ENCODE assay signal across 21 mouse cellular contexts in genomic region chr4:62322684-62323083, GRCm38 (mm10). TPM values are rescaled to one million over a fixed set of nuclear protein-coding genes. Genes with fewer than 3 reads are reported as not detected.
DNase-seq lines count a peak whose midpoint lies in the region; ATAC-seq and TF ChIP-seq lines count a peak whose summit lies in the region.
"Had no signal": no experiment of that assay in that cellular context is flagged by ENCODE, and none has a peak within 500 bp of the region (broad histone marks: within the 10 kb centered on the region; RNA-seq: fewer than 3 reads in every experiment).

No protein-coding gene starts in this region.

- no peak for TF ChIP-seq EP300 in MEL (IDR thresholded peaks at IDR 0.05; ENCODE audit: low read depth in 1 of 2, low read length in 2 of 2)
- no peak for TF ChIP-seq EP300 in liver, postnatal 0 days (IDR thresholded peaks at IDR 0.05; ENCODE audit: low read depth)

- H3K27ac ChIP-seq in MEL (ENCODE audit: control insufficient read depth, low read depth, low read length): no peak overlapping the region
- peak overlapping the region; percentile 37; the same call in 1 of the 2 replicates for H3K27ac ChIP-seq in liver, postnatal 0 days (ENCODE audit: low read depth)
- H3K27ac ChIP-seq: embryonic facial prominence, embryonic 15.5 days; heart, embryonic 15.5 days; hindbrain, embryonic 14.5 days; midbrain, embryonic 10.5 days; stomach, embryonic 15.5 days had no signal

- DNase-seq in layer of hippocampus, adult 11-12 months (ENCODE audit: low spot score): peak; percentile 41
- no peak for DNase-seq in layer of hippocampus, adult 8-10 months (ENCODE audit: low spot score in 2 of 2)
- DNase-seq in 416B (ENCODE audit: low read depth): peak; percentile 63
- DNase-seq in MEL (ENCODE audit: low read depth, low spot score): peak; percentile 34
- peak; percentile 33 for DNase-seq in liver, postnatal 0 days
- DNase-seq in MN1 (ENCODE audit: low spot score): no peak
- no peak for DNase-seq in cerebellum, postnatal 36 days
- DNase-seq in right cerebral cortex, postnatal 10 days (ENCODE audit: low spot score in 2 of 2): no peak
- DNase-seq: adrenal gland, postnatal 25 days; cerebellum, adult 11-12 months; gastrocnemius, postnatal 36 days; kidney, adult 11 months; kidney, postnatal 4 days; lung, adult 2 months; right cerebral cortex, postnatal 25 days had no signal

- 52% methylated on average over 3 of the region's 3 CpGs for WGBS in liver, postnatal 0 days (ENCODE audit: insufficient replicate concordance)

- H3K9ac ChIP-seq in MEL (ENCODE audit: control insufficient read depth, low read depth, low read length, poor library complexity, severe bottlenecking): no peak overlapping the region
- no peak overlapping the region for H3K9ac ChIP-seq in liver, postnatal 0 days (replicated peaks)
- H3K9ac ChIP-seq: embryonic facial prominence, embryonic 15.5 days; heart, embryonic 15.5 days; hindbrain, embryonic 14.5 days; stomach, embryonic 15.5 days had no signal

- peaks cover 5 to 11% of the 10 kb centered on the region in 2 experiments for H3K36me3 ChIP-seq in MEL (ENCODE audit: control insufficient read depth in 1 of 2, insufficient read depth in 2 of 2, low read length in 2 of 2)
- peaks cover 89% of the 10 kb centered on the region for H3K36me3 ChIP-seq in liver, postnatal 0 days (replicated peaks; ENCODE audit: insufficient read depth, low read length)

- no peak for TF ChIP-seq POLR2A in MEL (IDR thresholded peaks at IDR 0.05; ENCODE audit: control insufficient read depth in 1 of 2, insufficient read depth in 1 of 2, low read depth in 1 of 2, low read length in 2 of 2, poor library complexity in 1 of 2)

- no peaks in the 10 kb centered on the region for H3K4me1 ChIP-seq in MEL (ENCODE audit: control insufficient read depth in 1 of 2, insufficient read depth in 2 of 2, low read length in 2 of 2)
- H3K4me1 ChIP-seq in liver, postnatal 0 days (ENCODE audit: insufficient read depth): no peaks in the 10 kb centered on the region
- H3K4me1 ChIP-seq: embryonic facial prominence, embryonic 15.5 days; heart, embryonic 15.5 days; midbrain, embryonic 10.5 days; stomach, embryonic 15.5 days had no signal

- no peak overlapping the region for H3K4me2 ChIP-seq in liver, postnatal 0 days (ENCODE audit: low read depth, low read length)
- H3K4me2 ChIP-seq: embryonic facial prominence, embryonic 15.5 days; heart, embryonic 15.5 days; hindbrain, embryonic 14.5 days; stomach, embryonic 15.5 days had no signal

- no peaks in the 10 kb centered on the region for H3K27me3 ChIP-seq in MEL (ENCODE audit: control insufficient read depth in 1 of 2, insufficient read depth in 2 of 2, low read length in 2 of 2)
- H3K27me3 ChIP-seq in liver, postnatal 0 days (ENCODE audit: insufficient read depth, low read length): no peaks in the 10 kb centered on the region
- H3K27me3 ChIP-seq: embryonic facial prominence, embryonic 15.5 days; heart, embryonic 15.5 days; stomach, embryonic 15.5 days had no signal

- H3K9me3 ChIP-seq in MEL (replicated peaks; ENCODE audit: insufficient read depth, low read length): no peaks in the 10 kb centered on the region
- no peaks in the 10 kb centered on the region for H3K9me3 ChIP-seq in liver, postnatal 0 days (ENCODE audit: low read length)
- H3K9me3 ChIP-seq: embryonic facial prominence, embryonic 15.5 days; heart, embryonic 15.5 days; midbrain, embryonic 10.5 days; stomach, embryonic 15.5 days had no signal

- TF ChIP-seq CTCF in MEL (IDR thresholded peaks at IDR 0.05 in 2 of 3, conservative IDR thresholded peaks at IDR 0.05 in 1 of 3; ENCODE audit: control insufficient read depth in 1 of 3, insufficient read depth in 1 of 3, low read depth in 2 of 3, low read length in 3 of 3, poor library complexity in 1 of 3, severe bottlenecking in 1 of 3): no peak
- no peak for TF ChIP-seq CTCF in liver, postnatal 0 days (IDR thresholded peaks at IDR 0.05; ENCODE audit: low read depth)

- no peak for TF ChIP-seq RAD21 in MEL (IDR thresholded peaks at IDR 0.05; ENCODE audit: low read depth, low read length)

- peak; percentile 31; the same call in 1 of the 2 replicates for ATAC-seq in liver, postnatal 0 days
- ATAC-seq: activated CD4-positive, CD25-positive, alpha-beta regulatory T cell, adult 4 months had no signal

- H3K4me3 ChIP-seq in MEL (ENCODE audit: control insufficient read depth in 1 of 2, insufficient read depth in 1 of 2, low read depth in 2 of 2, low read length in 2 of 2): no peak overlapping the region
- no peak overlapping the region for H3K4me3 ChIP-seq in liver, postnatal 0 days (ENCODE audit: low read depth, low read length)
- H3K4me3 ChIP-seq: embryonic facial prominence, embryonic 15.5 days; heart, embryonic 15.5 days; midbrain, embryonic 10.5 days; stomach, embryonic 15.5 days had no signal

- H3K79me2 ChIP-seq in MEL (ENCODE audit: control insufficient read depth, insufficient read depth, low read length, poor library complexity): no peaks in the 10 kb centered on the region

TF ChIP-seq in MEL, 35 proteins besides CTCF, POLR2A, EP300 and RAD21:
- TF ChIP-seq ZC3H11A (IDR thresholded peaks at IDR 0.05; ENCODE audit: low read depth, low read length): no peak
- TF ChIP-seq POLR2AphosphoS5 (IDR thresholded peaks at IDR 0.05; ENCODE audit: borderline replicate concordance, low read depth, low read length): no peak
- no peak for TF ChIP-seq MAFK (IDR thresholded peaks at IDR 0.05; ENCODE audit: borderline replicate concordance, low read depth, low read length)
- no peak for TF ChIP-seq ZMIZ1 (IDR thresholded peaks at IDR 0.05; ENCODE audit: low read depth, low read length)
- no peak for TF ChIP-seq NELFE (IDR thresholded peaks at IDR 0.05; ENCODE audit: low read depth, low read length)
- TF ChIP-seq NRF1 (IDR thresholded peaks at IDR 0.05; ENCODE audit: insufficient read depth, low read depth, low read length, poor library complexity, severe bottlenecking): no peak
- no peak for TF ChIP-seq USF2 (IDR thresholded peaks at IDR 0.05; ENCODE audit: borderline replicate concordance in 1 of 2, insufficient read depth in 1 of 2, low read depth in 1 of 2, low read length in 2 of 2)

RNA-seq across cellular contexts. Expression of gene Fkbp15, which starts 37.7 kb away (rescaled TPM):
- 10 to 100 TPM; 40.7 to 49.8 (median 46.1) TPM for total RNA-seq in layer of hippocampus, adult 8-10 months (2022)
- total RNA-seq in MEL (2012; rRNA removed): 21.1 and 23.3 TPM in 2 replicates
- 10 to 100 TPM in 1 of 2 experiments, not detected in 1; 26.5 TPM for polyA plus RNA-seq in MEL (2012; ENCODE audit: insufficient read depth in 1 of 2, insufficient read length in 2 of 2, low read depth in 1 of 2, low replicate concordance in 2 of 2, missing spikeins in 1 of 2)
- polyA plus RNA-seq in liver, postnatal 0 days (2015; fragmentation: Nextera tagmentation; extraction: Ambion mirVana): 11.7 and 13.3 TPM in 2 replicates

RNA-seq across cellular contexts. Expression of gene Slc31a1, which starts 37.8 kb away (rescaled TPM):
- total RNA-seq in layer of hippocampus, adult 8-10 months (2022): 10 to 100 TPM; 11.1 to 14.0 (median 12.6) TPM
- 18.9 and 20.6 TPM in 2 replicates for total RNA-seq in MEL (2012; rRNA removed)
- polyA plus RNA-seq in MEL (2012; ENCODE audit: insufficient read depth in 1 of 2, insufficient read length in 2 of 2, low read depth in 1 of 2, low replicate concordance in 2 of 2, missing spikeins in 1 of 2): 10 to 100 TPM; 37.5 to 46.5 TPM
- polyA plus RNA-seq in liver, postnatal 0 days (2015; fragmentation: Nextera tagmentation; extraction: Ambion mirVana): 50.9 and 54.3 TPM in 2 replicates

Comparison
In these comparisons a context has a peak if more than half of its experiments do, and no peak if none do; other contexts are left out.
1. DNase-seq: peak in layer of hippocampus, adult 11-12 months (single experiment), 416B (single experiment), MEL (single experiment) and liver, postnatal 0 days (single experiment); none in layer of hippocampus, adult 8-10 months (0 of 2), MN1 (single experiment), cerebellum, postnatal 36 days (0 of 2) and right cerebral cortex, postnatal 10 days (0 of 2).